Mouse (Mus musculus): ENCODE measurements around the gene Hint1.

- TF ChIP-seq CTCF (IDR thresholded peaks at IDR 0.05 in 2 of 3, conservative IDR thresholded peaks at IDR 0.05 in 1 of 3; ENCODE audit: control insufficient read depth in 1 of 3, insufficient read depth in 1 of 3, low read depth in 2 of 3, low read length in 3 of 3, poor library complexity in 1 of 3, severe bottlenecking in 1 of 3), result peak in 2 of 3 experiments; percentile 21 to 39; a peak in 4 of 6 replicates
- no peak; the same call in none of the 2 replicates for TF ChIP-seq MXI1 (IDR thresholded peaks at IDR 0.05; ENCODE audit: low read depth, low read length)
- peak; percentile 7; the same call in 1 of the 2 replicates for TF ChIP-seq ETS1 (IDR thresholded peaks at IDR 0.05; ENCODE audit: low read depth, low read length)
- no peak; the same call in none of the 2 replicates for TF ChIP-seq HCFC1 (IDR thresholded peaks at IDR 0.05; ENCODE audit: low read depth, low read length)
- TF ChIP-seq POLR2A (IDR thresholded peaks at IDR 0.05; ENCODE audit: control insufficient read depth in 1 of 2, insufficient read depth in 1 of 2, low read depth in 1 of 2, low read length in 2 of 2, poor library complexity in 1 of 2), result peak; percentile 95 to 97
These were observed at the start of gene Hint1 for GRCm38 (mm10) chr11:54866119-54867048.

Data from MEL (cell line).